Mouse (Mus musculus): ENCODE measurements around the gene Nrk.
A peak's percentile ranks its signal among the peaks of the same experiment; 100 is the strongest.

The Nrk gene

DNA sequence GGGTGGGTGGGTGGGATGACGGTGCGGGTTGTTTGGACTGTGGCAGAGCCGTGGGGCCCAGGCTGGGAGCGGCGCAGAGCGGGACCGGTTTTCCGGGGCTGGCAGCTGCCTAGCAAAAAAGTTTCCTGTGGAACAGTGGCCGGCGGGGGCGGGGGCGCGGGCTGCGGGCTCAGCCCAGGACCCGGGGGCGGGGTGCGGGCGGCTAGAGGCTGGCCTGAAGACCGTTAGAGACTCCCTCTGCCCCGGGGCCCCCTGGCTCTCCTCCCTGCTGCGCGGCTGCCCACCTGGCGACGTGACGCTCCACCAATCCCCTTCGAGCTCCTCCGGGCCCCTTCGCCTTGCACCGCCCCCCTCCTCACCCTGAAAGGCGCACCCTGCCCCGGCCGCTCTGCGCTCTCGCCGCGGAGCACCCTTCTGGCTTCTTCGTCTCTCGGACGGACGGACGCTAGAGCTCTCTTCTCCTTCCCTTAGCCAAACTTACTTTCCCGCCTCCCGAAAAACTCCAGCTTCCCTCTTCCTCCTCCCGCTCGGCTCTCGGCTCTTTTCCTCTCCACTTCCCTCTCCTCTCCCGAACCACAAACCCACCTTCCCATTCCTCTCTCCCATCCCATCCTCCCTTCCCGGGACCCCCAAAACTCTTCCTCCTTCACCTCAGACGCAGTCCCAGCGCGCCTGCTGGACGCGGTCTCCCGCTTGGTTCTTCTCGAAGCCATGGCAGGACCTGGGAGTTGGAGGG is at the start of gene Nrk:
TSS of gene Nrk (plus strand) at position 390 of the 736 bp plus-strand sequence.
- DNase-seq = peak; percentile 6

DNA sequence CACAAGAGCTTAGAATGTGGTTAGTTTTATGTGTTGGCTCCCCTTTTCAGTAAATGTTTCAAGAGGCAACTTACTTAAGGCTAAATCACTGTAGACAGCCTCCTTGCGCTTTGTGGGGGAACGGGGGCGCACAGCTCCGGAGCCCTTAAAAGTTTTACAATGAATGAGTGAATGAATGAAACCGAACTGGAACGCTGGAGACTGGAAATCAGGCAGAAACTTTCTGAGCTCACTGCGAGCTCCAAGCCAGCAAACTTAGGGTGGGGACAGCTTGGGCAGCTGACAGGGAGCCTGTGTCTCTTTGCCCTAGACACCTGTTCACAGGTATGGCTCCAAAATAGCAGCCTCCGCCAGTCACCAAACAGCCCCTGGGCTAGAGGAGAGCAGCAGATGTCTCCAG is 864 bp upstream of the Nrk start:
- DNase-seq = no peak

DNA sequence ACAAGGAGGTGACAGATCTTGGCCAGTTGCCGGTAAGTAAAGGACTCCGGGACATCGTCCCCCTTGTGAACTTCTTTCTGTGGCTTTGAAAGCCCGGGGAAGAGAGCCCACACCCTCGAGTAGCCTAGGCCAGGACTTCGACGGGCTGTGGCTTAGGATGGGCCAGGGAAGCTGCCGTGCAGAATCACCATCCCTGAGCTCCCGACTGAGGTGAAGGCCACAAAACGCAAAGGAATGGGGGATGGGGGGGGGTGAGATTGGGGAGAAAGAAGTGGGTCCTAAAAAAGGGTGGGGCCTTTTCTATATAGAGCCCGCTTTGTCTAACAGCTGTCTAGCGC is 516 bp downstream of the Nrk start:
- no peak for DNase-seq

DNA sequence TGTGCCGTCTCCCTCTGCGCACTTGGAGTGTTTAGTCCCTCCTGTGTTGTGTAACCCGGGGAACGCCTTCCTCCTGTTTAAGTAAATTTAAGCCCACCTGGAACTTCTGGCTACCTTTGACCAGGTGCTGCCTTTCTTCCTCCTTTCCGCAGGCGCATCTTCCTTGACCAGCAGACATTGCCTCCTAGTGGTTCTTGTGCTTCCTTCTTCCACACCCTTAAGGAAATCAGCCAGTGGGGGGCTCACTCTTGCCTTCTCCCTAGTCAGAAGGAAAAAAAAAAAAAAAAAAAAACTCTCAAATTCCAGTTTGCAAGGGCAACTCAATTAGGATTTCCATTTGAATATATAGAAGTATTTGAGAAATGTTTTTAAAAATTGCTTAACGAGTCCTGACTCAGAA is 4.8 kb downstream of the Nrk start:
- no peak for DNase-seq

DNA sequence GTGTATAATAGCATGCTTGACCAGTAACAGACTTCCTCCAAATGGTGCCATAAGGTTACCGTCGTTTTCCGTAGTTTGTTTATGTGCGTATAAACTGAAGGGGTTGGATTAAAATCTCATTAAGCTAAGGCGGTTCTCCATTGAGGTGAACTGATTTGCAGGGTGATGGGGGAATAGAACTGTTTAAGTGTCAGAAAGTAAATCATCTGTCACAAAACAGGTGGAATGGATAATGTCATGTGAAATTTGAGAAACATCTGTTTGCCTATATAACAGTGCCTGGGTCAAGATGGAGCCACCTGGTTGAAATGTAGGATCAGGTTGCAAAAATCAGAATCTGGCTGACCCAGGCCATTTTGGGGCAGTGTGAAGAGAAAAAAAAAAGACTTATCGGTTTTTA is 29.7 kb downstream of the Nrk start:
- no peak for DNase-seq

DNA sequence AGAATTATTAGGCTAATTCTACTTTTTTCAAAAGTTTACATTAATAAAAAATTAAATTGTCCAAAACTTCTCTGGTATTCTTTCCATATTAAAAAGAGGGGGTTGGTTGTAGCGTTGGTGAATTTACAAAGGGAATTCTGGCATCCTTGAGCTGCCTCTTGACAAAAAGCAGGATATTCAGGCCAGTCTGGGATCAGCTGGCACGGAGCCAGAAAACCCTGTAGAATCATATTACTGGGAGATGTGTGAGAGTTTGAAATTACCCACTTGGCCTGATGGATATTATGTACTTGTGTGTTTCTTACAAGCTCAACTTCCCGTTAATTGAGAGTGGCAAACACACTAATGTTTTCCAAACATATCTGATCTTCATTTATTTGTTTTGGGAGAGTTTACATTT is 46.5 kb downstream of the Nrk start:
- no peak for DNase-seq

DNA sequence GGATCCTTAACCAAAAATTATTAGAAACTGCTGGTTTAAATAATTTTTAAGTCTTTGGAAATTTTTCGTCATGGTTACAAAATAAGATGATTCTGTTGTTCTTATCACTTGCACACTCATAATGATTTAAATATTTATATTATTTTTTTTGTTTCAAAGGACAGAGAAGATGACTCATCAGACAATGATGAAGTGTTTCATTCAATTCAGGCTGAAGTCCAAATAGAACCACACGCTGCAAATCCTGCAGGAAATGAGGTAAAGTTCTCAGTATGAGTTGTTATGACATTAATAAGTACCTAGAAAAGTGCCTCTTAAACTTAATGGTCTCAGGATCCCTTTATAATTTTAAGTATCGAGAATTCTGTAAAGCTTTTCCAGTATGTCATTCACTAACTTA is 64.3 kb downstream of the Nrk start:
- no peak for DNase-seq

DNA sequence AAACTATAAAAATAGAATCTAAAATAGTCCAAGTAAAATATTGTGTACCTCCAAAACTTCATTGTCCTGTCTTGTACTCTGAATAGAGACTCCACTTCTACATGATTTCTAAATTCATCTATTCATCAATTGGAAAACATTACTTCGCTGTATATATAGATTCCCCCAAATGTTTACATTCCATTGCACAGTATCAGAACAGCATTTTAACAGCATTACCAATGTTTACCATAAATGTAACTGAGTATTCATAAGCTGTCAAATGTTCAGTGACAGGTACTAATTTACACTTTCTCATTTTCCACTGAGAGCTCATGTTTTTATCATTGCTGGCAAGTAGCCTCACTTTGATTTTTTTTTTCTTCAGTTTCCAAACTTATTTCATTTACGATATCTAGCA is 65.0 kb downstream of the Nrk start:
- DNase-seq = no peak

DNA sequence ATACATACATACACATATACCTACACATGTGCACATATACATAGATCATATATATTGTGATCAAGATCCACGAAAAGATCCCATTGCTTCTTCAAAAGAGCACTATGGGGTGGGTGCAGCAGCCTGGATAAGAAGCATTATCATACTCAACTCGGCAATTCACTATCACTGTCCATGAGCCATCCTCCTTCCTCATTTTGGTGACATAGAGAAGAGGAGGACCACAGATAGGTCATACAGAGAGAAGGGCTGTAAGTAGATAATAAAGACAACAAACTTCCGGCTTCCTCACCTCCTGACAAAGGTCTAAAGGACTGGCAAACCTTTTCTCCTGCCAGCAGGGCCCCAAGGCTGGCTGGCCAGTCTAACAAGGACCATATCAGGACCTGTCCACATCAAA is 100.3 kb downstream of the Nrk start:
- DNase-seq = no peak

DNA sequence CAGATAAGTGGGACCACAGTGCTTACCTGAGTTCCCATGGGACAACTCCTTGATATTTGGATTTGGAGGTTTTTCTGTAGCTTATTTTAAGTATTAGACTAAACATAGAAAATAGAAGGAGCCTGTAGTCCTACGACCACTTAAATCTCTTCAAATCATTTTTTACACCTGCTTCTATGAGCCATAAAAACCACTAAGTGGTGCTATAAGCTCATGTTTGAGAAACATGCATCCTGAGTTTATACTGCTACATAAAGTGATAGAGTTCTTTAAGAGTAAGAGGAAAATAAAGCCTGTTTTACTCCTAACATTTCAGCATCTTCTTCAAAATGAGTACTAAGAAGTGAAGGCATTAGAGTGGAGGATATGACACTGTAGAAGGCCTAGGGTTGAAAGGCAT is 102.3 kb downstream of the Nrk start:
- no peak for DNase-seq

DNA sequence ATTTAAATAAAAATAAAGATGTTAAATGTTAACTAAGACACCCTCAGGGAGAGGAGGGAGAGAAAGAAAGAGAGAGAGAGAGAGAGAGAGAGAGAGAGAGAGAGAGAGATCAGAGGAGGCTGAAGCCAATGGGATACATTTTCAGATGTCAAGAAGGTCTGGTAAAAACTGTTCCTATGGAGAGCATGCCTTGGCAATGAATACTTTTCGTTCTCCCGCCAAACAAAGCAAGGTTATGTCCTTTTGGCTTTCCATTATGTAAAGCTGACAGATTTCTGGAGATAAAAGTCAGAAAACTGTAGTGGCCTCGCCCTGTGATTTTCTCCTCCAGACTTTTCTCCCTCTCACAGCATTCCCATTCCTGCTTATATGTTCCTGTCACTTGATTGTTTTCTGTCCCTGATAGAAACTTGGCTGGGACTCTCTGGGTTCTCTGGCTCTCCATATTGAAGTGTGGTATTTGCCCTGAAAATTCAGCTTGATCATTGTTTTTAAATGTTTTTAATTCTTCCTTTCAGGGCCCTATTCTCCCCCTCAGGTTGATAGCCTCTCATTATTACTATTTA is 112.4 kb downstream of the Nrk start:
- DNase-seq = no peak

DNA sequence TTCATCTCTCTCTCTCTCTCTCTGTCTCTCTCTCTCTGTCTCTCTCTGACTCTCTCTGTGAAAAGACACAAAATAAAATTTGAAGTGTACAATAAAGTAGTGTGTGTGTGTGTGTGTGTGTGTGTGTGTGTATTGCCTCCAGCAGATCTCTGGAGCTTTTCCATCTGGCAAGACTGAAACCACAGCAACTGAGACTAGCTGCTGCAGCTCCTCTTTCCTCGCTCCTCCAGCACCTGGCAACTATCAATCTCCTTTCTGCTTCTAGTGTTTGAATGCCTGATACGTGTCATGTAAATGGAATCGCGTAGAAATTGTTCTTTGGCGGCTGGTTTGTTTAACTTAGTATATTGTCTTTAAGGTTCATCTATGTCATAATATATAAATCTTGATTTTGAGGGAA is 113.1 kb downstream of the Nrk start:
- no peak for DNase-seq

DNA sequence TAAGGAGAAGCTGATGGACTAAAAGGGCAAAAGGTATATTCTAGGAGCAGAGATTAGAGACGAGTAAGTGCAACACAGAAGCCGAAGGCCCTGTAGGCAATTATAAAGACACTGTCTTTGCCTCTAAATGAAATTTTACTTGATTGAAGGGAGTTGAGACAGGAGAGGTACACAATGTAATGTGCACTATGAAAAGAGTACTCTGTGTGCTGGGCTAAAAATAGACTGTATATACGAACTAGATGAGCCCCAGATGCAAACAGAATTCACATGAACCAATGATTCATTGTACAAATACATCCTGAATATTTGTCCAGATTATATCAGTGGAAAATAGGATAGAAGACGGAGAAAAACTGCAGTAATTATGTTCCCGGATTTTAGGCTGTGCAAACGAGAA is 113.7 kb downstream of the Nrk start:
- no peak for DNase-seq

DNA sequence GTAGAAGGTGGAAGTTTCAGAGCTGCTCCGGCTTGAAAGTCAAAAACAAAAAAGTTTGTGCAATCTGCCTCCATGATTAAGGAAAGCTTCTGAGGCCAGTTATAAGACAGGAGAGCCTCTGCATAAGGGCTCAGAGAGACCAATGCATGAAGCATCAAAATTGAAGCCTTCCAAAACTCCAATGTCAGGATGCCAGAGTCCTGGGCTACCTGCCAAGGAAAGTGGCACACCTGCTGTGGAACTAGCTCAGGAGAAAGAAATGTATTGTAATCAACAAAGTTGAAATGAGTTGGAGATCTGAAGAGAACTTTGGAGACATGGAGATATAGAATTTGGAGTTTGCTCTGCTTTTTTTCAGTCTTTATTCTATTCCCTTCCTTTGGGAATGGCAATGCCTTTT is 123.4 kb downstream of the Nrk start:
- DNase-seq = no peak

DNA sequence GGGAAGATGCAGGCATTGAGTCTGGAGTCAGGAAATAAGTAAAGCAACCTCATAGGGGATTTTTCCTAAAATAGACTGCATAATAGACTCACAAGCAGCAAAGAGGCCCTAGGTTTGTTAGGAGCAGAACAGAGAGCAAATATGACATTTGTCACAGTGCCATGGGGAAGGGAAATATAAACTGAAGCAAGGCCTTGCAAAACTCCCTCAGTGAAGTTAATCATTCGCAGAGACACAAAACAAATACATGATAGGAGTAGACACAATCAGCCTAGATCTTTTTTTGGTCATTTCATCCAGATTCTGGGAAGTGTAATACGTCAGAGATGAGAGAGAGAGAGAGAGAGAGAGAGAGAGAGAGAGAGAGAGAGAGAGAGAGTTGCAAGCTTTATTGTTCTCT is 125.1 kb downstream of the Nrk start:
- no peak for DNase-seq

DNA sequence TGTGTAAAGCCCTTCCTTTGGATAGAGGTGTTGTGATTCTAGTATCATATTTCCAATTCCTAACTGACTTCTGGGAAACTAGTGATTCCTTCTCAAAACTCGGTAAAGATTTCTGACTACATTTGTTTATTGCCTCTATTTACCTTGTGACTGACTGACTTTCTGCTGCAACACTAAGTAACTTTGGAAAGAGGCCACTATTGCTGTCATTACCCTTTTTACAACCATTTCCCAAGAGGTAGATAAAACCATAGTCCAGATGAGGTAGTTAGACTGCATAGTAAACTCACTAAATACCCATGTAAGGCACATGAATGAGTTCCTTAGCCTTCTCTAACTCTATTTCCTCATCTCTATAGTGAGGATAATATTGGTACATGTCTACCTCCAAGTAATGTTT is 126.9 kb downstream of the Nrk start:
- DNase-seq = no peak

DNA sequence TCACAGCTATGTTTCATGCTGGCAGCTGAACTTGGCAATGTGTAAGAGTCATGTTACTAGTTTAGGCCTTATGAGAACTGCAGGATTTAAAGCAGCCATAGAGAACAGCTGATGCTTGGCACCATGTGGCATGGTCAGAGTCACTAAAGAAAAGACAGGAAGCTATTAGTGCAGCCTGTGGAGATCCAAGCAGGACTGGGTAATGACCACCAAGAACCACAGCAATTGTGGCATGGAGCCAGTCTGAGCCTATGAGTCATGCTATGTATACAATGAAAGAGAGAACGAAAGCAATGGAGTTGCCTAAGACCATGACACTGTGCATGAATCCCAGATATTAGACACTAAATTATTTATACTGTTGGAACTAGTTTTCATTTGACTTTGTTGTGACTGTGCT is 137.7 kb downstream of the Nrk start:
- no peak for DNase-seq

DNA sequence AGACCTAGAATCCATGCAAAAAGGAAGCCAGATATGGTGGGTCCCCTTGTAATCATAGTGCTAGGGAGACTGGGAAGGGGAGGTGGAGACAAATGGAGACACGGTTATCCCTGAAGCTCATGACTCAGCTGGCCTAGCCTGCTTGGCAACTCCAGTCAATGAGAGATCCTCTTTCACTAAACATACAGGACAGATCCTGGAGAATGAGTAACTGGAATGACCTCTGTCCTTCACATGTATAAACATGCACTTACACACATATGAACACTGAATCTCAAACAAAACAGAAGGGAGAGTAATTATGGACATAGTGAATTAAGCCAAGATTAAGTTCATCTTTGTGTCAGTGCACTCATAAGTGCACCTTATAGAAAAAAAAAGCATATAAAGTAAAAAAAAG is 138.9 kb downstream of the Nrk start:
- no peak for DNase-seq
